ENCODE assay signal across 24 mouse cellular contexts in the genomic region with DNA sequence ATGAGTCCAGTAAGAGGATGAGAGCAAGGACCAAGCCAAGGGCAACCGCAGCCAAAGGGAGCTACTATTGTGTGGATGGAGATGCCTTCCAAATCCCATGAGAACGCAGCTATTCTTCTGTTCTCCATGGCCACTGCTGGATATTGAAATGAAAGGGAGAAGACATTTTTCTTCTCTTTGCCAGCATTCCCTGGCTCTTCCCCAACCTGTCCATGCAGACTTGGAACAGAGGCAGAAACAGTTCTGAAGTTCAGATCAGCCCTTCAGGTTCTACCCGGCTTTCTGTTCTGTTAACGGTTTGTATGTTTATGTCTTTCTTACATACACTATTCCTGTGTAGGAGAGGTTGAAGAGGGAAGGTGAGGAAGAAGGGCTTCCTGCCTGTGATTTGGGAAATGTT. TPM values are rescaled to one million over a fixed set of nuclear protein-coding genes. Genes with fewer than 3 reads are reported as not detected.
DNase-seq lines count a peak whose midpoint lies in the region; ATAC-seq and TF ChIP-seq lines count a peak whose summit lies in the region.
"Had no signal": no experiment of that assay in that cellular context is flagged by ENCODE, and none has a peak within 500 bp of the region (broad histone marks: within the 10 kb centered on the region; RNA-seq: fewer than 3 reads in every experiment).

No protein-coding gene starts in this region.

- no peak for TF ChIP-seq POLR2A in heart, adult 2 months (IDR thresholded peaks at IDR 0.05; ENCODE audit: insufficient read depth, low read depth, low read length)

- peaks cover 6% of the 10 kb centered on the region for H3K4me1 ChIP-seq in heart, adult 2 months (ENCODE audit: control insufficient read depth, insufficient read depth, low read length)
- H3K4me1 ChIP-seq in hindbrain, embryonic 14.5 days (replicated peaks; ENCODE audit: control insufficient read depth, insufficient read depth, low read length) = peaks cover 16% of the 10 kb centered on the region

- no peak overlapping the region for H3K9ac ChIP-seq in heart, adult 2 months (ENCODE audit: low read depth, low read length)
- no peak overlapping the region for H3K9ac ChIP-seq in hindbrain, embryonic 14.5 days
- H3K9ac ChIP-seq: embryonic facial prominence, embryonic 12.5 days; embryonic facial prominence, embryonic 15.5 days; forebrain, postnatal 0 days; heart, embryonic 12.5 days; heart, embryonic 15.5 days; hindbrain, embryonic 13.5 days had no signal

- peak overlapping the region; percentile 48 for H3K27ac ChIP-seq in heart, adult 2 months
- H3K27ac ChIP-seq in hindbrain, embryonic 14.5 days = no peak overlapping the region
- H3K27ac ChIP-seq: embryonic facial prominence, embryonic 12.5 days; embryonic facial prominence, embryonic 15.5 days; gastrocnemius, adult 2 months; heart, embryonic 15.5 days; hindbrain, embryonic 10.5 days; hindbrain, embryonic 13.5 days; hindbrain, postnatal 0 days had no signal

- no peak for DNase-seq in heart, adult 2 months
- no peak for DNase-seq in heart, postnatal 14 days
- DNase-seq in Muller cell, postnatal 12 days (ENCODE audit: inconsistent ontology term) = peak; percentile 49
- DNase-seq in adipocyte (ENCODE audit: low spot score) = peak; percentile 52
- DNase-seq in hindbrain, embryonic 14.5 days (ENCODE audit: low spot score) = no peak
- DNase-seq: adrenal gland, postnatal 25 days; cerebellum, adult 18-20 months; cerebellum, adult 9-10 months; cerebellum, postnatal 25 days; forebrain, postnatal 0 days; gastrocnemius, postnatal 14 days; kidney, adult 18-20 months had no signal

- no peak for TF ChIP-seq EP300 in heart, adult 2 months (IDR thresholded peaks at IDR 0.05; ENCODE audit: insufficient read depth, low read depth, low read length)

- H3K36me3 ChIP-seq in heart, adult 2 months (ENCODE audit: control insufficient read depth, insufficient read depth, low read length) = peaks cover 6% of the 10 kb centered on the region; the same call in 1 of the 2 replicates
- H3K36me3 ChIP-seq in hindbrain, embryonic 14.5 days (replicated peaks; ENCODE audit: control insufficient read depth, insufficient read depth) = no peaks in the 10 kb centered on the region
- H3K36me3 ChIP-seq: embryonic facial prominence, embryonic 12.5 days; embryonic facial prominence, embryonic 15.5 days; heart, embryonic 12.5 days; heart, embryonic 15.5 days; hindbrain, embryonic 10.5 days; hindbrain, embryonic 13.5 days had no signal

- ATAC-seq in hindbrain, embryonic 14.5 days (ENCODE audit: low FRiP score) = no peak
- no peak for ATAC-seq in granulocyte monocyte progenitor cell, adult 5-6 weeks (replicated peaks; ENCODE audit: poor library complexity, severe bottlenecking)
- ATAC-seq: forebrain, embryonic 14.5 days; forebrain, postnatal 0 days; hindbrain, postnatal 0 days; inflammation-experienced regulatory T-cells, adult 6 months; intestine, embryonic 16.5 days had no signal

- intact Hi-C loops in heart, adult 2 months (cut with DNase I) = loop anchor here (5.0 kb wide), 1 partner anchor 38 kb away; no protein-coding TSS in a partner anchor
- intact Hi-C loops in heart, postnatal 14 days (cut with DNase I) = no loop called here

- TF ChIP-seq CTCF in heart, adult 2 months (IDR thresholded peaks at IDR 0.05) = no peak

- no peaks in the 10 kb centered on the region for H3K27me3 ChIP-seq in heart, adult 2 months (ENCODE audit: control insufficient read depth, insufficient read depth, low read length)
- H3K27me3 ChIP-seq in hindbrain, embryonic 14.5 days (ENCODE audit: control insufficient read depth, insufficient read depth, low read length) = peaks cover 23% of the 10 kb centered on the region

- H3K4me3 ChIP-seq in heart, adult 2 months = no peak overlapping the region
- H3K4me3 ChIP-seq in hindbrain, embryonic 14.5 days (replicated peaks; ENCODE audit: low read length) = no peak overlapping the region
- H3K4me3 ChIP-seq: embryonic facial prominence, embryonic 12.5 days; embryonic facial prominence, embryonic 15.5 days; gastrocnemius, adult 2 months; heart, embryonic 12.5 days; heart, embryonic 15.5 days; hindbrain, embryonic 10.5 days; hindbrain, embryonic 13.5 days had no signal

- H3K4me2 ChIP-seq in hindbrain, embryonic 14.5 days (replicated peaks) = no peak overlapping the region
- H3K4me2 ChIP-seq: embryonic facial prominence, embryonic 12.5 days; embryonic facial prominence, embryonic 15.5 days; heart, embryonic 12.5 days; heart, embryonic 15.5 days; hindbrain, embryonic 13.5 days had no signal

- WGBS in heart, adult 2 months = 52% methylated on average over 4 of the region's 4 CpGs
- WGBS in hindbrain, embryonic 14.5 days = 88% methylated on average over 4 of the region's 4 CpGs

- H3K79me2 ChIP-seq in heart, adult 2 months (replicated peaks; ENCODE audit: control insufficient read depth, insufficient read depth, low read length) = no peaks in the 10 kb centered on the region

- no peaks in the 10 kb centered on the region for H3K9me3 ChIP-seq in hindbrain, embryonic 14.5 days (ENCODE audit: control insufficient read depth, low read length)
- H3K9me3 ChIP-seq: embryonic facial prominence, embryonic 12.5 days; embryonic facial prominence, embryonic 15.5 days; heart, embryonic 12.5 days; heart, embryonic 15.5 days; hindbrain, embryonic 10.5 days; hindbrain, embryonic 13.5 days had no signal

RNA-seq across cellular contexts. Expression of a gene that starts 3.1 kb away (rescaled TPM):
- 10 to 100 TPM; 48.7 to 54.6 TPM for total RNA-seq in heart, adult 2 months (2021)
- polyA plus RNA-seq in heart, adult 2 months (2012; rRNA removed) = 16.3 and 32.5 TPM in 2 replicates
- total RNA-seq in heart, postnatal 14 days (2021) = 10 to 100 TPM; 22.6 to 25.2 TPM
- polyA plus RNA-seq in hindbrain, embryonic 14.5 days (2014; fragmentation: Nextera tagmentation; extraction: Ambion mirVana) = 7.2 and 7.6 TPM in 2 replicates
- total RNA-seq in granulocyte monocyte progenitor cell, adult 5-6 weeks (2014; fragmentation: Nextera tagmentation) = 0.34 TPM in 1 of 2 replicates, not detected in the other
- 1.8 and 2.7 TPM in 2 replicates for total RNA-seq in granulocyte monocyte progenitor cell, adult 5-6 weeks (2017)

Comparison
In these comparisons a context has a peak if more than half of its experiments do, and no peak if none do; other contexts are left out.
1. DNase-seq: peak in Muller cell, postnatal 12 days (single experiment) and adipocyte (single experiment); none in heart, adult 2 months (0 of 2), heart, postnatal 14 days (0 of 2) and hindbrain, embryonic 14.5 days (single experiment).
2. RNA of a gene that starts 3.1 kb away (total RNA-seq): 48.7 to 54.6 TPM in heart, adult 2 months and 22.6 to 25.2 TPM in heart, postnatal 14 days; 0.34 to 2.7 TPM in granulocyte monocyte progenitor cell, adult 5-6 weeks; every median in the first group is over 4 times any median in the second.